Mouse (Mus musculus): ENCODE data around the gene Ccr7.

The Ccr7 gene

DNA sequence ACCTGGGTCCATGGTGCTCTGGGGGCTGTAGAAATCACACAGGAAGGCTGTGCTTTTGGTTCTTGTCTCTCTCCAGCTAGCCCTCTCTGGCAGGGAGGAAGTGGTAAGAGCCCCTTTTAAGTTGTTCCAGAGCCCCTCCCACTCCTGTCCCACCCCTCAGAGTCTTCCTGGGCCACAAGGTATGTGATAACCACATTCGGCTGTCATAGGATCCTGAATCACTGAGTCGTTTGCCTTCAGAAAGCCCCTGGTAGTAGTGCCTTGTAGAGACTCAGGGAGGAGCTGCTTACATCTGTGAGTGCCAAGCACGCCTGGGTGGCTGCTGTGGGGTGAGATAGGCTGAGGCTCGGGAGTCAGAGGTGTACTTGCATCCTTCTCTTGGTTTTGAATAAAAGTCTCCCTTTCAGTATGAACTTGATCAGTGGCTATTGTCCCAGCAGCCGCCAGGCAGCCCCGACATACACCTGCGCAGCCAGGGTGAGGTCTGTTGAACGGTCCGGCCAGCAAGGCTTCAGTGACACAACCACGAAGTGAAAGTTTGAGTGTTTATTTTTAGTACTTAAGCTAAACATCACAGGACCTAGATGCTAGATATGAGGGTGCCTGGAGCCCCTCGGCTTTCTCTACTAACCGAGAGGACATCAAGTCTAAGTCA lies at the start of gene Ccr7:
Ccr7 (minus strand) TSS at position 91 of the 655 bp plus-strand sequence.
- DNase-seq (ENCODE audit: low spot score in 2 of 2) = no peak

DNA sequence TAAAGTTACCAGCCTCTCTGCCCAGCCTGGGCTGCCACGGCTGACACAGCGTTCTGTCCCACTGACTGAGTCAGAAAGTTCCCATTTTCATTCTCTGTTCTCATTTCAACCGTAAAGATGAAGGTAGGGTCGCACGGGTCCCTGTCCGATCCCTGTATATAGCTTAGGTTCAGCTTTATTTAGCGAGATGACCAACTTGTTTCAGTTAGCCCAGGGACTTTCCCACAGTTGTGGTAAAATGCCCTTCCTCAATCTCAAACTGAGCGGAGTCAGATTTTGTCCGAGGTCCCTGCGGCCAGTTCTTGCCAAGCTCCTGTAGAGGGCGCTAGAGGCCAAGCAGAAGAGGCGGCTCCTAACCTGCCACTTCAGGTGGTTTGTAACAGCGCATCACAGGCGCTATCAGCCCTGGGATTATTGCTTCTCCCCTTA lies 34.3 kb upstream of the Ccr7 start:
- DNase-seq (ENCODE audit: low spot score in 2 of 2) = peak; percentile 33 to 46

DNA sequence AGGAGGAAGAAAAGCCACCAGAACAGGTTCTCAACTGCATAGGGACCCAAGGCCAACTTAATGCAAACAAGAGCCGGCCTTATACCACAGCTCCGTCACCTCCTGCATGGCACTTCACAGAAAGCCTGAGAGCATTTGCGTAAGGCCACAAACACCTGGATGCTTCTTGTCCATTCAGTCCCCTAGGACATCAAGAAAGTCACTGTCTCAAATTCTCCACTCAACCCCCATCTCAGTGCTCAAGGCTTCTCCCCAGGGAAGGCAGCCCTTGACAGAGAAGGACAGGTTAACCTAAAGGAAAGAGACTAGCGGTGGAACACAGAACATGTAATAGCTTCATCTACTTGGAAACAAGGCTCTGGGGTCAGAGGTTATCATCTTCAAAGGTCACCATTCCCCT lies 32.5 kb upstream of the Ccr7 start:
- DNase-seq (ENCODE audit: low spot score in 2 of 2) = no peak

DNA sequence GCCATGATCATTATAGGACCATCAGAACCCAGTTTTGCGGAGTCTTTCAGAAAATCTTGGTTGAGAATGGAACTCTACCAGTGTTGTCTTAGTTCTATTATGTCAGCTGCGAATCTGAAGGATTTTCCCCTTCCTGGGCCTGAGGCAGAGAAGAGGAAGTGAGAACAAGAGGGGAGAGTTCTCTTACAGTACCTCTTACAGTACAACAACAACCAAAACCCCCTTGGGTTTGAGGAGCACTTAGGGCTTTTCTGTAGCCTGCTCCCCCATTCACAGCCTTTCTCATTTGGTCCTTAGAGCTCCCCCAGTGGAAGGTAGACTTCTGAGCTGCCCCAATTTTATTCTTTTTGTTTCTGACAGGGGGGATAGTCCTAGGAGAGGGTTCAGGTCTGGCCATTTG lies 32.0 kb upstream of the Ccr7 start:
- no peak for DNase-seq (ENCODE audit: low spot score in 2 of 2)

DNA sequence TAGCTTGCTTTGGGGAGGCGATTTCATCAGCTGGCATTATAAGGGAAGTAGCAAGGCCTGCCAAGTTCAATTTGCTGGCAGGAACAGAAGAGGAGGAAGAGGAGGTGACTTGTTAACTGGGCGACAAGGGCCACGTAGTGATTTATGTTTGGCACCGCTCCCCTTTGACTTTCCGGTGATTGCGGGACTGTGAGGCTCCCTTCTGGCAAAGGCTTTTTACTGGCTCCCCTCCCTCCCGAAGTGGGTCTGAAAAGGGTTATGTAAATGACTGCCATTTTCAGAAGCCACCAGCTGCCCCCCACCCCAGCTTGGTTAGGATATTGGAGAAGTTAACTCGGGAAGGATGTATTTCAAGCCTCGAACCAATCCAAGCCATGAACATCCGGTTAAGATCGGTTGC lies 27.7 kb upstream of the Ccr7 start:
- DNase-seq (ENCODE audit: low spot score in 2 of 2) = peak in 1 of 2 experiments; percentile 17

DNA sequence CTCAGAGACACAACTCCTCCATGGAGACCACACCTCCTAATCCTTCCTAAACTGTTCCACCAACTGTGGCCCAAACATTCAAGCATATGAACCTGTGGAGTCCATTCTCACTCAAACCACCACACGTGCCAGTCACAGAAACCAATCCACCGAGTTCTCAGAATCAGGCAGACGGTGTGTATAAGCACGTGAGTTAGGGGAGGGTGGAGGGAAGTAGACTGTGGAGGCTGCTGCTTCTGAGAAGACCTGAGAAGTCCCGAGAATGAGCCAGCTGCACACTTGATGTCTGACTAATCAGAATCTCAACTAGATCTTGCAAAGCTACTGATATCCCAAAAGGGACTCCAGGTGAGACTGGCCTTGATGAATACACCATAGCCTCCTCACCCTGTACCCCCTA lies 25.2 kb upstream of the Ccr7 start:
- no peak for DNase-seq (ENCODE audit: low spot score in 2 of 2)

DNA sequence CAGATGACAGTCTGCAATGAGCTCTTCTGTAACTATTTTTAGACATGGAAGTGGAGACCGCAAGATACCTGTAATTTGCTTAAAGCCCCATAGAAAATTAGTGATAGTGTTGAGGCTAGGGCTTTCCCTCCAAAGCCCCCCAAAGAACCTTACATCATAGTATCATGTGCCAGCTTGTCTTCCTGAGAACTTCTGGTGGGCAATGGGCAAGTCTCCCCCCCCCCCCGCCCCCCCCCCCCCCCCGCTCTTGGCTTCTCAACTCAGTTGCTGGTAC lies 23.0 kb upstream of the Ccr7 start:
- DNase-seq (ENCODE audit: low spot score in 2 of 2) = no peak

DNA sequence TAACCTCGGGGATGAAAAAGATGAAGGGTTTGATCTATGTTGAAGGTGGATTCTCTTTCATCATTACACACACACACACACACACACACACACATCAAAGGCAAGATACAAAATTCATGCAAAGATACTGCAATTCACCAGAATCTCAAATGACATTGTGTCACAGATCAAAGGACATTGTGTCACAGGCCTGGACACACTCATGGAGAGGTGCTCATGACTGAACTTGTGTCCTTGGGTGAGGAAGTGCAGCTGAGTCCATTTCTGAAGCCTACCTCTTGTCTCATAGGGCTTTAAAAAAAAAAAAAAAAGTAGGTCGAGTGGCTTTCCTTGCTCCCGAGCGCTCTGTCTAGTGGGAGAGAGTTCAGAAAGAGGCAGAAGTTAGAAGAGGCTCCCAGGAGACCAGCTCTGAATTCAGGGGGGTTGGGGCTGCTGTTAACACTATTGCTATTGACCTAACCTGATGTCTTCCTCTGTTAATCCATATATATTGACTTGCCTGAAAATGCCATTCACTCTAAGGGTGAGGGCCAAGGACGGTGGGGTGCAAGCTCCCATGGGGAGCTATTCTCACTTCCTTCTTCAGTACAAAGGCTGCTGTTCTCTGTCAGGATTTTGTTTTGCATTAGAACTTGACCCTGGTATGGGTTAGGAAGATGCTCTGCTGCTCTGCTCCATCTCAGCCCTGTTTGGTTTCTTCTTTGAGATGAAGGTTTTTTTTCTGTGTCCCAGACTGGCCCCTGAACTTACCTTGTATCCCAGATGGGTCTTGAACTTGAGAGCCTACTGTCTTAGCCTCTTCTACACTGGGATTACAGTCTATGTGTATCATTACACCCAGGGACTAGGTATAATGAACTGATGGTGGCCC lies 22.4 kb upstream of the Ccr7 start:
- DNase-seq (ENCODE audit: low spot score in 2 of 2) = no peak

DNA sequence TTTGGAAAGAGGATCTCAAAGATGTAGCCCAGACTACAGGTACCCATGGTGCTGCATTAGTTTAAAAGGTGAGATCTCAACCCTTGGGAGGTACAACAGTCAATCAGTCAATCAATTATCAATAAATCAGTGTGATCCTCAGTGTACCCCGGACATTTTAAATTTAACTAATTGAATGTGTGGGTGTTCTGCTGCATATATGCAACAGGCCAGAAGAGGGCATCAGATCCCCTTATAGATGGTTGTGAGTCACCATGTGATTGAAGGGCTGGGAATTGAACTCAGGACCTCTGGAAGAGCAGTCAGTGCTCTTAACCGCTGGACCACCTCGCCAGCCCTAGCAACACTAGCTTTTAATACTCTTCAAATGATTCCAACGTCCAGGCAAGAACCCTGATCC lies 17.1 kb upstream of the Ccr7 start:
- DNase-seq (ENCODE audit: low spot score in 2 of 2) = no peak

DNA sequence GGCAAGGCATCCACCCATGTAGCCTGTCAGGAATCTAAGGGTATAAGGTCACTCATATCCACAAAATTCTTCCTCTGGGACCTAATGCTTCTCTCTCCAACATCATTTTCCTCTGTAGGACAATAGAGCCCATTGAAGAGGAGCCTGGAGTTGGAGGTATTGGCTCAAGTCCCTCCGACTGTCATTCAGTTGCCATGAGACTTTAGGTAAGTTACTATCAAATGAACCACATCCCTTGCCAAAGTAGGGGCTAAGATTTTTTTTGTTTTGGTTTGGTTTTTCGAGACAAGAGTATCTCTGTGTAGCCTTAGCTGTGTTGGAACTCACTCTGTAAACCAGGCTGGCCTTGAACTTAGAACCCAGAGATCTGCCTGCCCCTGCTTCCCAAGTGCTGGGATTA lies 16.6 kb upstream of the Ccr7 start:
- DNase-seq (ENCODE audit: low spot score in 2 of 2) = no peak

DNA sequence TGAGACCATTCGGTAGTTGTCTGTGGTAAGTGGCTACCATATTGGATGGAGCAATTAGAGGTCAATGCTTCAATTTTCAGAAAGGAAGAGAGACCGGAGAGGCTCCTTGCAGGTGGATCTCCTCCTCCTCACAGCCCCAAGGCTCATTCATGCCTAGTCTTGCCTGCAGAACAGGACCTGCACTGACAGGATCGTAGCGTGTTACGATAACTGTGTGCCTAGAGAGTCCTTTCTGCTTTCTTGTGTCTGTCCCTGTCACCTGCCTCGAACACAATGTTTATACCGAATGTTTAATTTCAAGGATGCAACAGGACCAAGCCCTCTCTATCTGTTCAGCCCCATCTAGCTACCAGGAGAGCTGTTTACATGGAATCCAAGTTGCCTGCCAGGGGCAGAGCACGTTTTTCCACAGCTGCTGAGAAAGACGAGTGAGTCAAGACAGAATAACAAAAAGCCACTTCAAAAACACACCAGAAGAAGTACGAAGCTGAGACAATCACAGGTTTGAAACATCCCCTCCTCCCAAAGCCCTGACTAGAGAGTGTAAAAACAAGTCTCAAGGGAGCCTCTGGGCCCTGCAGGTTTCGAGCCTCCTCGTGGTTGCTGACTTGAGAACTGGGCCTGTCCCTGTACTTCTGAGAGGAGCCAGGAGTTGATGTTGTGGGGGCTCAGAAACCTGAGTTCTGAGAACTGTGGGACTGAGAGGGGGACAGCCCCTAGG lies 15.8 kb upstream of the Ccr7 start:
- DNase-seq (ENCODE audit: low spot score in 2 of 2) = no peak

DNA sequence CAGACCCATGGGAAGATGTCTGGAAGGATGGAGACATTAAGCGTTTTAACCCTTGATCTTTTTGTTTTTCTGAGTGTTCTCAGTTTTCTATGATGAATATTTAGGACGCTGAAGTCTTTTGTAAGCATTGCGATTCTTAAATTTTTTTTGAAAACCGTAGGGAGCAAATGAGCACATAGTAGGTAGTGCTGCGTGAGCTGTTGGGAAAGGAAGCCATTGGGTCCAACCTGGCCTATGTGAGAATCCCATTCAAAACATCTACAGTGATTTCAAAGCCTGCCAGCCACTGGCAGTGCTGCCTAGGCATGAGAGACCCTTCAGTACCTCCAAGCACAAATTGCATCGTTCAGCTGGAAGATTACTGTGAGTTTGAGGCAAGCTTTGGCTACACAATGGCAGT lies 15.1 kb upstream of the Ccr7 start:
- no peak for DNase-seq (ENCODE audit: low spot score in 2 of 2)

DNA sequence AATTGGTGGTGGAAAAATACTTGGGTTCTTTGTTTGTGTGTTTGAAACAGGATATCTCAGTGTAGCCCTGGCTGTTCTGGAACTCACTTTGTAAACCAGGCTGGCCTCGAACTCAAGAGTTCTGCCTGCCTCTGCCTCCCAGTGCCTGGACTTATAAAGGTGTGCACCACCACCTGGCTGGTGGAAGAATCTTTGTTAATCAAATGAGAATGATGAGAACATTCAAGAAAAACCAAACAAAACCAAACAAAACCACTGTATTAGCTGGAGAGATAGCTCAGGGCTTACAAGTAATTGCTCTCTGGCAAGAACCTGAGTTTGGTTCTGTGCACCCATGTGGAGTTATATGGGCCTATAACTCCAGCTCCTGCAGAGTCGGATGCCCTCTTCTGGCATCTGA lies 14.6 kb upstream of the Ccr7 start:
- no peak for DNase-seq (ENCODE audit: low spot score in 2 of 2)

DNA sequence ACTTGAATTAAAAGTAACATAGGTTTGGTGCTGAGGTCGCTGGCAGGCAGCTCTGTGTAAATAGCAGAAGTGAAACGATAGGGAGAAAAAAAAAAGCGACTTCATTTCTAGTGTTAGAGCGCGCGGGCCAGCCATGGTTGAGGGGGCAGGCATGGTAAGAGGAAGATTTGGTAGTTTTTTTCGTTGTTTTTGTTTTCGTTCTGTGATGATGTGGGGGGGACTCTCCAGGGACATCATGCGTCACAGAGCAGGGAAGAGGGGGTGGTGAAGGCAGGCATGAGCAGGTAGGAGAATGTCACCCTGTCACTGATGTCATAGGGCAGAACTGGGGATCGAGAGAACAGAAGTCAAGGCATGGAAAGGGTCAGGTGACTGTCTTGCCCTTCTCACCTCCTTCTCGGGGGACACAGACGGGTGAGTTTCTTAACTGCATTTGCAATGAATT lies 13.2 kb upstream of the Ccr7 start:
- DNase-seq (ENCODE audit: low spot score in 2 of 2) = no peak

DNA sequence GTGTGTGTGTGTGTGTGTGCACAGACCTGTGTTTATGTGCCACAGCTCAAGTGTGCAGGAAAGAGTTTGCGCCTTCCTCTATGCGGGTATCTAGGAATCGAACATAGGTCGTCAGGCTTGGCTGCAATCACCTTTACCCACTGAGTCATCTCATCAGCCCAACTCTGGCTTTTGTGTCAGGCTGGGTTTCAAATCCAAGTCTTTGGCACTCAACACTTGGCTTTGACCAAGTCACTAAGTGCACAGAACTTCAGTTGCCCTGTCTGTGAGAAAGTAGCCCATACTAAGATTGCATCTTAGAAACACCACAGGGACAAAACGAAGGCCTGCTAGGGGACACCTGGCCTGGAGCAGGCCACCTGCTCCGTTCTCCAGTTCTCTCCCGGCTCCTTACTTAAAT lies 12.7 kb upstream of the Ccr7 start:
- no peak for DNase-seq (ENCODE audit: low spot score in 2 of 2)

DNA sequence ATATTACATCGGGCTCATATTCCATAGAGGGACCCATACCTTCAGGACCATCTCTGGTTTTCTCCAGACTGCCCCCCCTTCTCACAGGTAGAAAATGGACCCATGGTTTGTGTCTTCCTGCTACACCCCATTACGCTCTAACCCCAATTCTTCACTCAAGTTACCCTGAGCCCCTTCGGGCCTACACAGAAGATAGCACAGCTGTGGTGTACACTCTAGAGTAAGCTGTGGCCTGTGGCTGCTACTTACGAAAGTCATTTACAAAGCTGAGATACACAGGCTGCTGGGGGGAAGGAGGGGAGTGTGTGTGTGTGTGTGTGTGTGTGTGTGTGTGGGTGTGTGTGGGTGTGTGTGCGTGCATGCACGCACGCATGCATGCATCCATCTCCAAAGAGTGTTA lies 11.4 kb upstream of the Ccr7 start:
- no peak for DNase-seq (ENCODE audit: low spot score in 2 of 2)

DNA sequence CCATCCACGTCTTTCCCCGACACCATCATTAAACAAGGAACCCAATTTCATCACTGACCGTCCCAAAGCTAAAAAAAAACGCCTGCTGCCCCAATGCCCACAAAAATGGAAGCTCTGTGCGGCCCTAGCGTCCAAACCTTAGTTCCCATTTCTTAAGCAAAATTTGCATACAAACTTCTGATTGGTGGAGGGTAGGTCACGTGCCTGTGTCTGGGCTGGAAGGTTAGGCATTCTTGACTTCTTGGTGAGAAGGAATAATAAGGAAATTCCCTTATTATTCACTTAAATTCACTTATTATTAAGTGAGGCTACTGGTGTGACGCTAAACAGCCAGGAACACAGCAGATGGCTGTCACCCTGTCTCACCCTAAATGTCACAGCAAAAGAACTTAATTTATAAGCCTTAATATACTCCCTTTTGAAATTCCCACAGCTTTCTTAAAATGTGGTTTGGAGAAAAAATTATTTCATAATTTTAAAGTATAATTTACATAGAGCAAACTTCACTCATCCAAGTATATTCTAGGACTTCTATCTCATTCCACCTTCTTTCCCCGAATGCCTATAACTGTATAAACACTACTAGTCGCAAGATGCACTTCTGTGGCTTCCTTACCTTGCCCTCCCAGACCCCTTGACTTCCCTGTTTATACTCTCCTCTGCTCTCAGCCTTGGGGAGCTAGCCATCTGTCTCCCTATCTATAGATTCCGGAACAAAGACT lies 10.3 kb upstream of the Ccr7 start:
- no peak for DNase-seq (ENCODE audit: low spot score in 2 of 2)

DNA sequence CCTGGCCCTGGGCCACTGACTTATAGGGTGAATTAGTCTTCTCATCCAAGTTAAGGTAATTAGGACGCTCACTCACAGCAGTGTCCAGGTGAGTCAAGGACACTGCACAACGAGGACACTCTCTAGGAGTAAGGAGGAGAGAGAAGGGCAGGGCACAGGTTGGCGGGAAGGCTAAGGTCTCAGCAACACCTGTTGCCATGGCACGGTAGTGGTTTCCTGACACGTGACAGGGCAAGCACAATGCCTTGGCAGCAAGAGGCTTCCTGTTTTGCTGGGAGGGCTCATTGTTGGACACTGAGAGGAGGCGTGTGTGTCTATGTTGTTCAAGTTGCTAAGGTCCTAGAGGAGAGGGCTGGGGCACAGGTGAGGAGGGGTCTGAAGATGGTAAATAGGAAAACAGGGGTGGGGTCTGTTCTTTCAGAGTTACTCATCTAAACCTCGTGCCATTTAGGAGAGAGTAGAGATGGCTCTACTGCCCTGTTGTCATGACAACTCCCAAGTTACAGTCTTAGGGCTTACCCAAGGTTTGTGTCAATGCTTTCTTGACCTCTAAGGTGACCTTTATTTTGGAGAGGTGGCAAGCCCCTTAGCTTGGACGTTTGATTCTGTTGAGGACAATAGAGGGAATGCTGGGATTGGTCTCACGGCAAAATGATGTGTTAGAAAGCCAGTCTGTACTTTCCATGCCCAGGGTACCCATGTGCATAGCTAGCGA lies 8.3 kb upstream of the Ccr7 start:
- DNase-seq (ENCODE audit: low spot score in 2 of 2) = no peak

DNA sequence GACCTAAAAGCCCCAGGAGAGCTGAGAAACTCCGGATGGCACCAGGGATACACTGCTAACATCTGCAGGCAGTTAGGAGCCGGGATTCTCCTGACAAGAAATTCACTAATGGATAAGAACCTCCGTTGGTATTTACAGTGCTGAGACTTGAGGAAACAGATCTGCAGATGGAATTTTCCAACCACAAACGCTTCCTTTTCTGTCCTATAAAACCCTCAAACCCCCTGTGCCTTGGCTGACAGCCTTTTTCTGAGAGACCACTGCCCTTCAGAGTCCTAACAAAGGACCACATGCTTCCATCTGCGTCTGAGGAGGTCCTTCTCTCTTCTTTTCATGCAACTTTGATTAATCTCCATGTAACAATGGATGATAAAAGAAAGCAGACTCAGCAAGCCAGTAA lies 6.8 kb upstream of the Ccr7 start:
- no peak for DNase-seq (ENCODE audit: low spot score in 2 of 2)

DNA sequence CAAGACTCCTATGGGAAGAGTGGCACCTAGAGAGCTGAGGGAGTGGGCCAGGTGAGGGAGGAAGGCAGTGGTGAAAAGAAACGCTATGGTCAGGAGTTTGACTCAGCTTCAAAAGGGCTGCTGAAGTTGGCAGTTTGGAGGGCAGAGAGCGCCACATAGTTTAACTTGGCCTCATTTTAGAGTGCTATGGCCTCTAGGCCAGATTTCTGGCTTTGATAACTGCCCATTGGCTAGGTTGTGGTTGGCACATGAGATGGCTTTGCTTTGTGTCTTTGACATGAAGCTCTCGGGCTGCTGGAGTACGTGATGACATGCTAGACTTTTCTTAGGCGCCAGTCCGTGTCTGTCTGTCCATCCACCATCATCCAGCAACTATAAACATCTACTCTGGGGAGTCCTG lies 5.4 kb upstream of the Ccr7 start:
- DNase-seq (ENCODE audit: low spot score in 2 of 2) = no peak

DNA sequence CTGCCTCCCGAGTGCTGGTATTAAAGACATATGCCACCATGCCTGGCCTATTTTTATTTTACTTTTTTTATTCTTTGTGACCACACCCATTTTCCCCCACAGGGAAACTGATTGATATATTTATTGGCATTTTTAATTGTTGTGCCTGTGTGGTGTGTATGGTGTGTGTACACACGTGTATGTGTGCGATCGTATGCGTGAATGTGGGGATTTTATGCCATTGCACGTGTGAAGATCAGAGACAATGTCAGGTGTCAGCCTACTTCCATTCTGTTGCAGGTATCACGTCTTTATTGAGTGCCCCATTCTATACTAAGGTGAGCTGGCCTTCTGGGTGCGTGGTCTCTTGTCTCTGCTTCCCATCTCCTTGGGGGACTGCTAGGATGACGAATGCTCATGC lies 940 bp upstream of the Ccr7 start:
- no peak for DNase-seq (ENCODE audit: low spot score in 2 of 2)
